Mouse (Mus musculus): ENCODE results near the gene Rpl18a. TPM values are rescaled to one million over a fixed set of nuclear protein-coding genes. Genes with fewer than 3 reads are reported as not detected.

Rpl18a gene
- 7,420 and 8,337 TPM in 2 replicates for polyA plus RNA-seq (2012; rRNA removed)

DNA sequence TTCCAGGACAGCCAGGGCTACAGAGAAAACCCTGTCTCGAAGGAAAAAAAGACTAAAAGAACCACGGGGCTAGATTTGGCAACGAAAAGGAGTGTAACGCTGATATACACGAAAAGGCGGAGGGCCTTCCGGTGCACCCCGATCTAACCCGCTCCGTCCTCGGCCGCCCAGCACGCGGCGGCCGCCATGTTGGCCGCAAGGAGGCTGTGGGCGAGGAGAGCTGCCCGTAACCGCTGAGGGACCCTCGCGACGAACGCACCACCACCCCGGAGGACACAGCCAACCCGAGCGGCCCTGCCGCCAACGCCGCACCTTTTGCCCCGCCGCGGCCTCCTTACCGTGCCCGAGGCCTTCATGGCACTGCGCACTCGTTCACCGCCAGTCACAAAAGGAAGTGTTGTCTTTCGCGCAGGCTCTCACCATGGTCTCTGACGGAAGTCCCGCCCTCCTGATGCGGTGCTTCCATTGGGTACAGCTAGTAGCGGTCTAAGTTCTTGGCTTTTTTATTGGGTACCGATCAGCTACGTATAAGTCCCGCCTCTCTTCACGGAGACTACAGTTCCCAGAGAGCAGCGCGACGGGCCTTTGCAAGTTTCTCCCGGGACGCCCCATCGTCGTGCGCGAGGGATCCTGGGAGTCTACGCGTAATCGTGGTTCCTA, at the start of gene Rpl18a:
Gene Rpl18a (minus strand): TSS at position 392 of the 660 bp plus-strand sequence.
- under 1% methylated on average over 60 of the region's 60 CpGs for WGBS
- Histone ChIP-seq H3K36me3 (ENCODE audit: control insufficient read depth, insufficient read depth, low read length) (peaks cover 14% of the 10 kb centered on the region), H3K27me3 (ENCODE audit: control insufficient read depth, insufficient read depth, low read length) (peaks cover under 1% of the 10 kb centered on the region; the same call in 1 of the 2 replicates), H3K27ac (ENCODE audit: control insufficient read depth, insufficient read depth, low read length) (peak within 1 kb of the TSS; percentile 41; the same call in 1 of the 2 replicates), H3K4me3 (ENCODE audit: control insufficient read depth, insufficient read depth, low read length) (peak within 1 kb of the TSS; percentile 66), H3K4me1 (replicated peaks; ENCODE audit: control insufficient read depth, insufficient read depth, low read length) (peaks cover 15% of the 10 kb centered on the region)
- TF ChIP-seq POLR2A (IDR thresholded peaks at IDR 0.05; ENCODE audit: control insufficient read depth, extremely low read depth, insufficient read depth, low read length, poor library complexity) (peak; percentile 89), CTCF (IDR thresholded peaks at IDR 0.05; ENCODE audit: borderline replicate concordance, control insufficient read depth, extremely low read depth, insufficient read depth, low read length, poor library complexity) (0 out of 2 replicates have a peak, but pooled peaks have one; percentile 60)
- DNase-seq: peak; percentile 94

DNA sequence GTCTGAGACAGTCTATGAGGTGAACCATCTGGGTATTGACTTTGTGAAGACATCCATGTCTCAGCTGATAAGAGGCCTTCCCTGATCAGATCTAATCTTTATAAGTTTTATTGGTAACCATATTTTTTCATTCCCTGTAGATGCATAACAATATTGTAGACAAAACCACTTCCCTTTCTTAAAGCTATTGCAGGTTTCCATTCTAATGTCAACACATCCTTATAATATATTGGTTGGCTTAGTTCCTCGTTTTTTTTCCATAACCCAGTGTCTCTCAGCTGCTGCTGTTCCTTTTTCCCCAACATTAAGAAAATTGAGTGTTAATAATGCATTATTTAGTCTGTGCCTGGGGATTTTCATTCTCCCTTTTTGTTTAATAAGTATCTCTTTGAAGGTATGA, 46.0 kb upstream of the Rpl18a start:
- no peaks in the 10 kb centered on the region for H3K27me3 ChIP-seq (ENCODE audit: control insufficient read depth, insufficient read depth, low read length)
- no peak overlapping the region for H3K27ac ChIP-seq (ENCODE audit: control insufficient read depth, insufficient read depth, low read length)
- no peaks in the 10 kb centered on the region for H3K4me1 ChIP-seq (replicated peaks; ENCODE audit: control insufficient read depth, insufficient read depth, low read length)
- no peak for DNase-seq
- no peak for TF ChIP-seq POLR2A (IDR thresholded peaks at IDR 0.05; ENCODE audit: control insufficient read depth, extremely low read depth, insufficient read depth, low read length, poor library complexity)
- TF ChIP-seq CTCF (IDR thresholded peaks at IDR 0.05; ENCODE audit: borderline replicate concordance, control insufficient read depth, extremely low read depth, insufficient read depth, low read length, poor library complexity): no peak
- H3K4me3 ChIP-seq (ENCODE audit: control insufficient read depth, insufficient read depth, low read length): no peak overlapping the region
- H3K36me3 ChIP-seq (ENCODE audit: control insufficient read depth, insufficient read depth, low read length): no peaks in the 10 kb centered on the region
- 2% methylated on average over 1 of the region's 1 CpGs for WGBS

DNA sequence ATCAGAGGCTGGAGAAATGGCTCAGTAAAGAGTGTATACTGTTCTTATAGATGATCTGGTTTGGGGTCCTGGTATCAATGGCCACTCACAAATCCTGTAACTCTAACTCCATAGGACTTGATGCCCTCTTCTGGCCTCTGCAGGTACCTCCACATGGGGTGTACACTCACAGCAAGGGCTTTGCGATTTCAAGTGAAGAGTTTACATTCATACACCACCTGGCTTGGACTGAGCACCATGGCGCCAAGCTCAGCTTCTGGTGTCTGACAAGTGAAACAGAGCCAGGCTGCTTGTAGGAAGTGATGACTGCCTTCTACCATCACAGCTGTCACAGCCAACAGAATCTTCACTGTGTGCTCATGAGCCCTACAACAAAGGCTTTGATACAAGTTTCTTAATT, 44.3 kb upstream of the Rpl18a start:
- Histone ChIP-seq H3K27me3 (ENCODE audit: control insufficient read depth, insufficient read depth, low read length) (no peaks in the 10 kb centered on the region), H3K27ac (ENCODE audit: control insufficient read depth, insufficient read depth, low read length) (no peak overlapping the region), H3K36me3 (ENCODE audit: control insufficient read depth, insufficient read depth, low read length) (no peaks in the 10 kb centered on the region), H3K4me1 (replicated peaks; ENCODE audit: control insufficient read depth, insufficient read depth, low read length) (no peaks in the 10 kb centered on the region), H3K4me3 (ENCODE audit: control insufficient read depth, insufficient read depth, low read length) (no peak overlapping the region)
- WGBS: 85% methylated on average over 2 of the region's 2 CpGs
- TF ChIP-seq CTCF (IDR thresholded peaks at IDR 0.05; ENCODE audit: borderline replicate concordance, control insufficient read depth, extremely low read depth, insufficient read depth, low read length, poor library complexity) (no peak), POLR2A (IDR thresholded peaks at IDR 0.05; ENCODE audit: control insufficient read depth, extremely low read depth, insufficient read depth, low read length, poor library complexity) (no peak)
- no peak for DNase-seq

DNA sequence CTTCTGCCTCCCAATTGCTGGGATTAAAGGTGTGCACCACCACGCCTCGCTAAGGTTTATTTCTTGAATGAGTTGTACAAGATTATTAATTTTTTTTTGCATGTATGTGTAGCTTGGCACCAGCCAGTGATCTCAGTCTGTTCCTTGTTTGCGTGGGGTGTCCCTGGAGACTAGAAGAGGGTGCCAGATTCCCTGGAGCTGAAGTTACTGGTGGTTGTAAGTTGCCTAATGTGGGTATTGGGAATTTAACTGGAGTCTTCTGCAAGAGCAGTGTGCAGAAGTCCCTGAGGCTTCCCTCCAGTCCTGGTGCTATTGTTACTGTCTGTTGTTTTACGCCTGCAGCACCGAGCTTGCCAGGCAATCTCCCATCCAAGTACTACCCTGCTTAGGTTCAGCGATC, 40.0 kb upstream of the Rpl18a start:
- Histone ChIP-seq H3K36me3 (ENCODE audit: control insufficient read depth, insufficient read depth, low read length) (no peaks in the 10 kb centered on the region), H3K4me1 (replicated peaks; ENCODE audit: control insufficient read depth, insufficient read depth, low read length) (no peaks in the 10 kb centered on the region), H3K4me3 (ENCODE audit: control insufficient read depth, insufficient read depth, low read length) (no peak overlapping the region), H3K27ac (ENCODE audit: control insufficient read depth, insufficient read depth, low read length) (no peak overlapping the region; the same call in 1 of the 2 replicates), H3K27me3 (ENCODE audit: control insufficient read depth, insufficient read depth, low read length) (no peaks in the 10 kb centered on the region)
- WGBS: 88% methylated on average over 6 of the region's 6 CpGs
- no peak for TF ChIP-seq POLR2A (IDR thresholded peaks at IDR 0.05; ENCODE audit: control insufficient read depth, extremely low read depth, insufficient read depth, low read length, poor library complexity)
- no peak for TF ChIP-seq CTCF (IDR thresholded peaks at IDR 0.05; ENCODE audit: borderline replicate concordance, control insufficient read depth, extremely low read depth, insufficient read depth, low read length, poor library complexity)
- DNase-seq: no peak

DNA sequence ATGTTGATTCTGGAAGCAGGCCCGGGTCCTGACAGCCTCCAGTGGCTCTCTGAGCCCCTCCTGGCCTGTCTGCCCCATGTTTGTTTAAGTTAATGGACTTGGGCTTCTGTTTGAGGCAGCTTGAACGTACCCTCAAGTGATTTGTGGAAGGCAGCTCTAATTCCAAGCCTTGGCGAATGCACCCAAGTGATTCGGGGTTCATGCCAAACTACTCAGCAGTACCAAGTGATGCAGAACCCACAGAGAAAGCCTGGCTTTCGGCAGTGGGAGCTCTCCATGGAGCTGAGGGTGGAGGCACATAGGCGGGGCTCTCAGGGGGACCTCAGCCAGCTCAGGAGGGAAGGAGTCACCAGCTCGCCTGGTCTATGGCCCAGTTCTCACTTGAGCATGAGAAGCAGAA, 37.6 kb upstream of the Rpl18a start:
- no peaks in the 10 kb centered on the region for H3K4me1 ChIP-seq (replicated peaks; ENCODE audit: control insufficient read depth, insufficient read depth, low read length)
- no peak overlapping the region for H3K4me3 ChIP-seq (ENCODE audit: control insufficient read depth, insufficient read depth, low read length)
- H3K36me3 ChIP-seq (ENCODE audit: control insufficient read depth, insufficient read depth, low read length): no peaks in the 10 kb centered on the region
- TF ChIP-seq CTCF (IDR thresholded peaks at IDR 0.05; ENCODE audit: borderline replicate concordance, control insufficient read depth, extremely low read depth, insufficient read depth, low read length, poor library complexity) (no peak), POLR2A (IDR thresholded peaks at IDR 0.05; ENCODE audit: control insufficient read depth, extremely low read depth, insufficient read depth, low read length, poor library complexity) (no peak)
- H3K27me3 ChIP-seq (ENCODE audit: control insufficient read depth, insufficient read depth, low read length): no peaks in the 10 kb centered on the region
- DNase-seq: no peak
- WGBS: 79% methylated on average over 7 of the region's 7 CpGs
- H3K27ac ChIP-seq (ENCODE audit: control insufficient read depth, insufficient read depth, low read length): no peak overlapping the region

DNA sequence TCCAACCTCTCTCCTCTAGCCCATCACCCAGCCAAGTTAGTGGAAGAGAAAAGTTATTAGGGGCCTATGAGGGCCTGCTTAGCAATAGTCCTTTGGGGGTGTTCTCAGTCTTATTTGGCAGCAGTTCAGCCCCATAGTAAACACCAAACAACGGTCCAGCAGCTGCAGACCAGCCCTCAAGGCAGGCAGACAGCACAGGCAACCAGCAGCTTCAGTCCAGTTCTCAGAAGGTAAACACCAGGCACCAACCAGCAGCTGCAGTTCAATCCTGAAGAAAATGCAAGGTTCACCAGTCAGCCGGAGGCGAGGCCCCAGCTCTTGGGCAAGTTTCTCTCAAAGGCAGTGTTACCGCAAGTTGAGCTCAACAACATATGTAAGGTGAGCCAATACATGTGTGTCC, 35.8 kb upstream of the Rpl18a start:
- H3K27ac ChIP-seq (ENCODE audit: control insufficient read depth, insufficient read depth, low read length): no peak overlapping the region
- 95% methylated on average over 4 of the region's 4 CpGs for WGBS
- DNase-seq: no peak
- no peaks in the 10 kb centered on the region for H3K27me3 ChIP-seq (ENCODE audit: control insufficient read depth, insufficient read depth, low read length)
- no peak overlapping the region for H3K4me3 ChIP-seq (ENCODE audit: control insufficient read depth, insufficient read depth, low read length)
- no peaks in the 10 kb centered on the region for H3K36me3 ChIP-seq (ENCODE audit: control insufficient read depth, insufficient read depth, low read length)
- TF ChIP-seq CTCF (IDR thresholded peaks at IDR 0.05; ENCODE audit: borderline replicate concordance, control insufficient read depth, extremely low read depth, insufficient read depth, low read length, poor library complexity) (no peak), POLR2A (IDR thresholded peaks at IDR 0.05; ENCODE audit: control insufficient read depth, extremely low read depth, insufficient read depth, low read length, poor library complexity) (no peak)
- H3K4me1 ChIP-seq (replicated peaks; ENCODE audit: control insufficient read depth, insufficient read depth, low read length): no peaks in the 10 kb centered on the region

Measured in thymus, adult 2 months (tissue).